Mouse (Mus musculus) liver, embryonic 14 days (tissue): ENCODE measurements around the gene Rsf1. TPM values are rescaled to one million over a fixed set of nuclear protein-coding genes. Genes with fewer than 3 reads are reported as not detected.

ENCODE experiments used
- polyA plus RNA-seq: library from polyadenylated mRNA; depleted of rRNA; stranded (reverse); fragments of >200 nt; gene quantifications from 2 replicates; pipeline ENCODE4 v1.2.3, GENCODE M21; 2012; rRNA removed

Gene Rsf1
- 3.4 and 3.7 TPM in 2 replicates for polyA plus RNA-seq

GRCm38 (mm10) chr7:97579067-97579975, at the start of gene Rsf1, which contains the start of gene Aamdc:
TSS of gene Rsf1 (plus strand) at chr7:97579889.
TSS of gene Aamdc (minus strand) at chr7:97579497.

GRCm38 (mm10) chr7:97696506-97697254, 117.0 kb downstream of the Rsf1 start, which contains the start of gene Clns1a:
TSS of gene Clns1a (plus strand) at chr7:97696634.

GRCm38 (mm10) chr7:97737638-97738456, 158.2 kb downstream of the Rsf1 start, which contains the start of gene Aqp11:
TSS of gene Aqp11 (minus strand) at chr7:97738289.

Other genes starting within 250 kb of the Rsf1 start
- 0.28 and 0.35 TPM in 2 replicates for gene Usp35, start 247.9 kb upstream of the Rsf1 start, polyA plus RNA-seq
- 0.70 and 0.75 TPM in 2 replicates for gene Kctd21, start 247.6 kb upstream of the Rsf1 start, polyA plus RNA-seq
- gene Alg8, start 208.3 kb upstream of the Rsf1 start, polyA plus RNA-seq: 21.4 and 25.6 TPM in 2 replicates
- gene Ndufc2, start 179.9 kb upstream of the Rsf1 start, polyA plus RNA-seq: 101 and 117 TPM in 2 replicates
- 0.03 and 0.05 TPM in 2 replicates for gene Thrsp, start 162.2 kb upstream of the Rsf1 start, polyA plus RNA-seq
- gene Kctd14, start 128.6 kb upstream of the Rsf1 start, polyA plus RNA-seq: 8.6 and 10.5 TPM in 2 replicates
- gene Ints4, start 98.9 kb upstream of the Rsf1 start, polyA plus RNA-seq: 23.2 and 25.9 TPM in 2 replicates
- gene Aamdc, start 392 bp upstream of the Rsf1 start, polyA plus RNA-seq: 10.7 and 11.4 TPM in 2 replicates
- gene Clns1a, start 116.7 kb downstream of the Rsf1 start, polyA plus RNA-seq: 38.8 and 40.4 TPM in 2 replicates
- gene Aqp11, start 158.4 kb downstream of the Rsf1 start, polyA plus RNA-seq: 6.8 and 7.0 TPM in 2 replicates
- 5.1 and 5.5 TPM in 2 replicates for gene Pak1, start 208.7 kb downstream of the Rsf1 start, polyA plus RNA-seq